Mouse (Mus musculus): ENCODE measurements around the gene Appl1.

DNA sequence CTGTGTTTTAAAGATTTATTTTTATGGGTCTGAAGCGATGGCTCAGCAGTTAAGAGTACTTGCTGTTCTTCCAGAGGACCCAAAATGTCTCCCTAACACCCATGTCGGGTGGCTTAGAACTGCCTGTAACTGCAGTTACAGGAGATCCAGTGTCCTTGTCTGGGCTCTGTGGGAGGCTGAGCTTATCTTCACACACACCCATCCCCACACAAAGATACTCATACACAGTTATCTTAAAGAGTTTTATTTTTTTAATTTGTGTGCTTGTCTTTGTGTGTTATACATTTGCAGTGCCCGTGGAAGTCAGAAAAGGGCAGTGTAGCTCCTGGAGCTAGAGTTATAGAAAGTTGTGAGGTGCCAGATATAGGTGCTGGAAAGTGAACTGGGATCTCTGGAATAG, 80.3 kb downstream of the Appl1 start:
- no peak for TF ChIP-seq TAL1 (conservative IDR thresholded peaks at IDR 0.05; ENCODE audit: low read depth, low read length)
- no peak for TF ChIP-seq GATA1 (IDR thresholded peaks at IDR 0.05; ENCODE audit: borderline replicate concordance, low read length)

All from G1E (cell line).